Mouse (Mus musculus): ENCODE results near the gene Tmem88b.

DNA sequence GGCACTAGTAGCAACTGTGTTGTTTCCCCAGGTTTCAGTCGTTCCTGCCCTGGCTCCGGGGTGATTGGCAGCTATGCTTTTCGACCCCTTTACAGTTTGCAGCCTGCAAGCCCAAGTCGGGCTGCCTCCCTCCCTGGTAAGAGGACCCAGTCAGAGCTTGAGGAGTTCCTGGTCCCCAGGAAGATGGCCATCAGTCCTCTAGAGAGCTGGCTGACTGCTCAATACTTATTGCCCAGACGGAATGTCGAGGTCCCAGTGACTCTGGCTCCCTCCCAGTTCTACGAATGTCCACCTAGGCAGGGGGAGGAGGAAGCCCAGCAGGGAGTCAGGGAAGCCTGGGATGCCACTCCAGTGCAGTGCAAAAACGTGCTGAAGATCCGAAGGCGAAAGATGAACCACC is 46.6 kb upstream of the Tmem88b start:
- no peak for TF ChIP-seq CTCF (IDR thresholded peaks at IDR 0.05)
- TF ChIP-seq POLR2A (IDR thresholded peaks at IDR 0.05; ENCODE audit: insufficient read depth, low read depth, low read length) = no peak
